Mouse (Mus musculus) hindlimb bud, embryonic 11.5 days (tissue): ENCODE results near the gene Arhgap25.
"Not testable (repeated sequence)": the region's sequence is repeated elsewhere in the genome, so short reads cannot be mapped to it uniquely, and the experiment has no call there.

ENCODE experiments used
- DNase-seq: peaks from one replicate; pipeline ENCODE4 v3.0.0-alpha.2; 2012; ENCODE audit warnings: low read depth, low spot score; ENCODE audit errors: extremely low spot score

The Arhgap25 gene

GRCm38 (mm10) chr6:87532953-87533710, at the start of gene Arhgap25:
Gene Arhgap25, minus strand, starts transcription at chr6:87533259.
- no peak for DNase-seq

- no peak for DNase-seq
These were observed 49.4 kb upstream of the Arhgap25 start for GRCm38 (mm10) chr6:87582456-87582855.

- no peak for DNase-seq
These were observed 48.5 kb upstream of the Arhgap25 start for GRCm38 (mm10) chr6:87581581-87581980.

GRCm38 (mm10) chr6:87581071-87581470, 48.0 kb upstream of the Arhgap25 start:
- no peak for DNase-seq

- DNase-seq: no peak
These were observed 45.2 kb upstream of the Arhgap25 start for GRCm38 (mm10) chr6:87578247-87578646.

- DNase-seq: no peak
These were observed 43.7 kb upstream of the Arhgap25 start for GRCm38 (mm10) chr6:87576648-87577330.

GRCm38 (mm10) chr6:87571863-87572262, 38.8 kb upstream of the Arhgap25 start:
- DNase-seq: not testable (repeated sequence)

- DNase-seq: no peak
These were observed 34.9 kb upstream of the Arhgap25 start for GRCm38 (mm10) chr6:87567686-87568593.

- no peak for DNase-seq
These were observed 32.1 kb upstream of the Arhgap25 start for GRCm38 (mm10) chr6:87565166-87565565.

- DNase-seq: no peak
These were observed 31.3 kb upstream of the Arhgap25 start for GRCm38 (mm10) chr6:87564356-87564755.

GRCm38 (mm10) chr6:87553724-87554123, 20.7 kb upstream of the Arhgap25 start:
- DNase-seq: no peak

GRCm38 (mm10) chr6:87552054-87552807, 19.2 kb upstream of the Arhgap25 start:
- no peak for DNase-seq

- DNase-seq: no peak
These were observed 14.8 kb upstream of the Arhgap25 start for GRCm38 (mm10) chr6:87547836-87548235.

- DNase-seq: no peak
These were observed 14.4 kb upstream of the Arhgap25 start for GRCm38 (mm10) chr6:87547431-87547830.

- DNase-seq: no peak
These were observed 12.5 kb upstream of the Arhgap25 start for GRCm38 (mm10) chr6:87545331-87546217.

GRCm38 (mm10) chr6:87542027-87542426, 9.0 kb upstream of the Arhgap25 start:
- DNase-seq: no peak

- DNase-seq: no peak
These were observed 8.1 kb upstream of the Arhgap25 start for GRCm38 (mm10) chr6:87541171-87541571.

GRCm38 (mm10) chr6:87538376-87539270, 5.6 kb upstream of the Arhgap25 start:
- no peak for DNase-seq

- DNase-seq: no peak
These were observed 4.6 kb upstream of the Arhgap25 start for GRCm38 (mm10) chr6:87537678-87538077.
